Mouse (Mus musculus) CH12.LX (cell line): Measurements from ENCODE around the gene Ell2. TPM values are rescaled to one million over a fixed set of nuclear protein-coding genes. Genes with fewer than 3 reads are reported as not detected.

Source experiments
- DNase-seq: peaks from one replicate; pipeline ENCODE4 v3.0.0-alpha.2; 2013; ENCODE audit errors: extremely low read depth
- H3K27ac ChIP-seq: 2 replicates; pipeline ENCODE4 v1.5.1; 2012; ENCODE audit warnings: low read depth, mild to moderate bottlenecking, control low read depth, moderate library complexity; ENCODE audit not compliant: insufficient read depth
- H3K27me3 ChIP-seq: replicated peaks from 2 replicates; pipeline ENCODE3; 2012; ENCODE audit warnings: inconsistent platforms
- H3K36me3 ChIP-seq, 2 experiments: replicated peaks in 1 of 2; 2 replicates each; pipeline versions ENCODE3 to v1.6.1; 2012; ENCODE audit warnings: inconsistent platforms in 1 of 2, low read length in 1 of 2, mild to moderate bottlenecking in 1 of 2, mixed read lengths in 1 of 2, moderate library complexity in 1 of 2; ENCODE audit not compliant: control insufficient read depth in 1 of 2, insufficient read depth in 1 of 2
- H3K4me1 ChIP-seq, 2 experiments: 2 replicates each; pipeline ENCODE4 v1.6.1; 2012; ENCODE audit warnings: inconsistent platforms in 1 of 2, moderate library complexity in 1 of 2; ENCODE audit not compliant: insufficient read depth in 2 of 2, control insufficient read depth in 1 of 2
- H3K4me2 ChIP-seq: 2 replicates; pipeline ENCODE4 v1.6.1; 2012; ENCODE audit warnings: low read depth, mild to moderate bottlenecking, control low read depth; ENCODE audit not compliant: poor library complexity, insufficient read depth, severe bottlenecking
- H3K4me3 ChIP-seq, 3 experiments: fragments of 150-350 bp in 1 of 3; sonication (generic) in 1 of 3; replicated peaks in 1 of 3; 2 replicates each; pipeline versions ENCODE3 to v1.5.1; 2011 to 2012; ENCODE audit warnings: low read depth in 2 of 3, low read length in 2 of 3, mild to moderate bottlenecking in 2 of 3, moderate library complexity in 2 of 3, control low read depth in 1 of 3, improper control_type of control experiment in 1 of 3, inconsistent platforms in 1 of 3, mixed read lengths in 1 of 3; ENCODE audit not compliant: poor library complexity in 1 of 3
- H3K79me2 ChIP-seq: replicated peaks from 2 replicates; pipeline ENCODE4 v1.6.1; 2012; ENCODE audit warnings: mild to moderate bottlenecking, moderate library complexity; ENCODE audit not compliant: control insufficient read depth, poor library complexity, insufficient read depth, severe bottlenecking; ENCODE audit errors: extremely low read depth
- H3K9ac ChIP-seq: 2 replicates; pipeline ENCODE4 v1.6.1; 2012; ENCODE audit warnings: low read depth, mild to moderate bottlenecking, control low read depth, moderate library complexity; ENCODE audit not compliant: insufficient read depth
- H3K9me3 ChIP-seq: replicated peaks from 2 replicates; pipeline ENCODE3; 2012; ENCODE audit warnings: low read length, inconsistent platforms, mixed read lengths
- BHLHE40 ChIP-seq: IDR thresholded peaks from 2 replicates; pipeline ENCODE4 v1.6.1; 2011; ENCODE audit warnings: mild to moderate bottlenecking, low read depth, low read length, improper control_type of control experiment
- CHD1 ChIP-seq: IDR thresholded peaks from 2 replicates; pipeline ENCODE4 v1.6.1; 2012; ENCODE audit warnings: low read depth, low read length, improper control_type of control experiment, inconsistent platforms
- CHD2 ChIP-seq: IDR thresholded peaks from 2 replicates; pipeline ENCODE4 v1.6.1; 2011; ENCODE audit warnings: low read length, improper control_type of control experiment
- CTCF ChIP-seq, 2 experiments: IDR thresholded peaks in 1 of 2; conservative IDR thresholded peaks in 1 of 2; 2 replicates each; pipeline ENCODE4 v1.5.1; 2011 to 2012; ENCODE audit warnings: low read depth in 2 of 2, low read length in 2 of 2, improper control_type of control experiment in 1 of 2, inconsistent platforms in 1 of 2, mild to moderate bottlenecking in 1 of 2, moderate library complexity in 1 of 2
- E2F4 ChIP-seq: IDR thresholded peaks from 2 replicates; pipeline ENCODE4 v1.6.1; 2011; ENCODE audit warnings: low read depth, low read length, improper control_type of control experiment; ENCODE audit not compliant: insufficient replicate concordance
- ELF1 ChIP-seq: IDR thresholded peaks from 2 replicates; pipeline ENCODE4 v1.6.1; 2014; ENCODE audit warnings: low read depth, mild to moderate bottlenecking, inconsistent platforms, low read length, improper control_type of control experiment
- EP300 ChIP-seq: IDR thresholded peaks from 2 replicates; pipeline ENCODE4 v1.6.1; 2011; ENCODE audit warnings: low read length, improper control_type of control experiment
- ETS1 ChIP-seq: conservative IDR thresholded peaks from 2 replicates; pipeline ENCODE4 v1.6.1; 2012; ENCODE audit warnings: low read depth, mild to moderate bottlenecking, inconsistent platforms, low read length, improper control_type of control experiment, moderate library complexity
- GABPA ChIP-seq: IDR thresholded peaks from 2 replicates; pipeline ENCODE4 v1.6.1; 2012; ENCODE audit warnings: low read depth, low read length, improper control_type of control experiment, inconsistent platforms; ENCODE audit not compliant: insufficient replicate concordance
- HCFC1 ChIP-seq: IDR thresholded peaks from 2 replicates; pipeline ENCODE4 v1.6.1; 2012; ENCODE audit warnings: low read depth, mild to moderate bottlenecking, inconsistent platforms, low read length, improper control_type of control experiment
- IRF4 ChIP-seq: IDR thresholded peaks from 2 replicates; pipeline ENCODE4 v1.6.1; 2014; ENCODE audit warnings: low read depth, mild to moderate bottlenecking, inconsistent platforms, low read length, improper control_type of control experiment
- JUND ChIP-seq: conservative IDR thresholded peaks from 2 replicates; pipeline ENCODE4 v1.6.1; 2011; ENCODE audit warnings: low read depth, low read length, improper control_type of control experiment
- KAT2A ChIP-seq: IDR thresholded peaks from 2 replicates; pipeline ENCODE4 v1.6.1; 2012; ENCODE audit warnings: low read length, improper control_type of control experiment, inconsistent platforms; ENCODE audit not compliant: insufficient replicate concordance
- MAZ ChIP-seq: IDR thresholded peaks from 2 replicates; pipeline ENCODE4 v1.6.1; 2012; ENCODE audit warnings: low read depth, mild to moderate bottlenecking, inconsistent platforms, low read length, improper control_type of control experiment, moderate library complexity
- MEF2A ChIP-seq: IDR thresholded peaks from 2 replicates; pipeline ENCODE4 v1.6.1; 2014; ENCODE audit warnings: low read depth, mild to moderate bottlenecking, inconsistent platforms, low read length, improper control_type of control experiment, borderline replicate concordance
- MYC ChIP-seq: IDR thresholded peaks from 2 replicates; pipeline ENCODE4 v1.6.1; 2011; ENCODE audit warnings: low read depth, mild to moderate bottlenecking, improper control_type of control experiment, low read length
- NRF1 ChIP-seq: IDR thresholded peaks from 2 replicates; pipeline ENCODE4 v1.6.1; 2014; ENCODE audit warnings: low read depth, mild to moderate bottlenecking, inconsistent platforms, low read length, improper control_type of control experiment, moderate library complexity
- PAX5 ChIP-seq: IDR thresholded peaks from 2 replicates; pipeline ENCODE4 v1.6.1; 2012; ENCODE audit warnings: low read length, inconsistent platforms, mixed read lengths
- POLR2A ChIP-seq: IDR thresholded peaks from 2 replicates; pipeline ENCODE4 v1.6.1; 2011; ENCODE audit warnings: low read depth, mild to moderate bottlenecking, improper control_type of control experiment, low read length
- POLR2AphosphoS2 ChIP-seq: IDR thresholded peaks from 2 replicates; pipeline ENCODE4 v1.6.1; 2011; ENCODE audit warnings: low read depth, low read length, improper control_type of control experiment
- RAD21 ChIP-seq: IDR thresholded peaks from 2 replicates; pipeline ENCODE4 v1.6.1; 2011; ENCODE audit warnings: low read depth, mild to moderate bottlenecking, low read length, improper control_type of control experiment, moderate library complexity
- SMC3 ChIP-seq: IDR thresholded peaks from 2 replicates; pipeline ENCODE4 v1.6.1; 2011; ENCODE audit warnings: low read depth, low read length, improper control_type of control experiment
- TBP ChIP-seq: conservative IDR thresholded peaks from 2 replicates; pipeline ENCODE4 v1.6.1; 2011; ENCODE audit warnings: low read depth, low read length, improper control_type of control experiment
- TCF12 ChIP-seq: IDR thresholded peaks from 2 replicates; pipeline ENCODE4 v1.6.1; 2014; ENCODE audit warnings: low read depth, mild to moderate bottlenecking, inconsistent platforms, low read length, improper control_type of control experiment
- UBTF ChIP-seq: IDR thresholded peaks from 2 replicates; pipeline ENCODE4 v1.6.1; 2012; ENCODE audit warnings: low read depth, mild to moderate bottlenecking, inconsistent platforms, low read length, improper control_type of control experiment, moderate library complexity
- USF1 ChIP-seq: IDR thresholded peaks from 2 replicates; pipeline ENCODE4 v1.6.1; 2014; ENCODE audit warnings: low read depth, mild to moderate bottlenecking, inconsistent platforms, low read length, improper control_type of control experiment
- USF2 ChIP-seq: conservative IDR thresholded peaks from 2 replicates; pipeline ENCODE4 v1.6.1; 2011; ENCODE audit warnings: low read depth, low read length, improper control_type of control experiment
- ZC3H11A ChIP-seq: IDR thresholded peaks from 2 replicates; pipeline ENCODE4 v1.6.1; 2012; ENCODE audit warnings: low read depth, mild to moderate bottlenecking, inconsistent platforms, low read length, improper control_type of control experiment
- ZKSCAN1 ChIP-seq: IDR thresholded peaks from 2 replicates; pipeline ENCODE4 v1.6.1; 2012; ENCODE audit warnings: low read depth, inconsistent platforms, low read length, improper control_type of control experiment, borderline replicate concordance
- ZMIZ1 ChIP-seq: IDR thresholded peaks from 2 replicates; pipeline ENCODE4 v1.6.1; 2012; ENCODE audit warnings: low read depth, mild to moderate bottlenecking, inconsistent platforms, low read length, improper control_type of control experiment
- ZNF384 ChIP-seq: IDR thresholded peaks from 2 replicates; pipeline ENCODE4 v1.6.1; 2012; ENCODE audit warnings: low read depth, low read length, improper control_type of control experiment, inconsistent platforms
- dilution Hi-C: fragments of 300-500 bp; cut with MboI; formaldehyde crosslinking; loops from 2 replicates; pipeline ENCODE4 v1.14.3; 2020; ENCODE audit warnings: low sequenced_read_pairs; ENCODE audit not compliant: extremely low pct_unique_long_range_greater_than_20kb, extremely low pct_ligation_motif_present
- in situ Hi-C: fragments of 300-500 bp; cut with MboI; formaldehyde crosslinking; loops from 3 replicates; pipeline ENCODE4 v1.14.3; 2019; ENCODE audit warnings: low sequenced_read_pairs, low pct_ligation_motif_present, low pct_unique_long_range_greater_than_20kb, mixed read lengths
- polyA plus RNA-seq: library from polyadenylated mRNA; unstranded; fragments of >175 nt; gene quantifications from 2 replicates; pipeline ENCODE4 v1.2.1, GENCODE M21; 2012; ENCODE audit warnings: low read depth; ENCODE audit not compliant: insufficient read length
- total RNA-seq, 2 experiments: library from RNA; depleted of rRNA; stranded (reverse); fragments of 300-350 nt in 1 of 2; fragments of >200 nt in 1 of 2; gene quantifications; 2 replicates each; pipeline ENCODE4 v1.2.3; 2012 to 2014

Gene Ell2
- total and polyA plus RNA-seq, 3 experiments = 44.4 to 123 (median 50.9) TPM

DNA sequence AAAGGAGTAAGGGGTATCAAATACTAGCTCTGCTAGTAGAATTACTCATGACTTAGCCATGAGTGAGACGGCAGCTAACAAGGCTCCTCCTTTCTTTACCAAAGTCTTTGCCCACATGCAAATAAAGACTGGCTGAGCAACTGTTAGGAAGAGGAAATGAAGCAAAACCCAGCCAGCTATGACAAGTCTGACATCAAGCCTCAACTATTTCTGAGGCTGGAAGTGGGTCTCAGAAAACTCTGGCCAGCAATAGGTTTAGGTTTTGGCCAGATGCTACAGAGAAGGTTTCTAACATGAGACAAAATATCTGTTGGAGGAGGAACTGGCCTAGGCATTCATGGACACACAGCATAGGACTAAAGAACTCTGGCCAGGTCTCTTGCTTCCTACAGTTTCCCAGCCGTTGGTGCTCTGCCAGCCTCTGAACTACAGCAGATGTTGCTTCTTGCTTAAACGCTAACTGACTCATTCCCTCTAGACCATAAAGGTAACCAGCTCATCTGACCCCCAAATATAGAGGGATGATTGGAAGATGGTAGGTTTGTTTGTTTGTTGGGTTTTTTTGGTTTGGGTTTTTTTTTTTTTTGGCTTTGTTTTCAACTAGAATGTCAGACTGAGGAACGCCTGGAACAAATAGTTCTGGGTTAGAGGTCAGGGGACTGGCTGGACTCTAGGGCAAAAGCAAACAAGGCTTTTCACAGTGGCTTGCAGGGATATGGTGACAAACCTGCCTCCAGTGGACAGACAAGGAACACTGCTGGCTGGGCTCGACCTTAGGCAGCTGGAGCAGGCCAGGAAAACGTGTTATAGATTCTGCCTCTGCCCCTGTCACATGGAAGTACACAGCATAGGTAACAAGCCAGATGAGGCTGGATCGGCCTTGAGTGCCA lies 92.1 kb downstream of the Ell2 start:
- in situ Hi-C loops = loop anchor here (5.0 to 10.0 kb wide), 4 partner anchors 56 to 571 kb away; no protein-coding TSS in a partner anchor
- dilution Hi-C loops = no loop called here

DNA sequence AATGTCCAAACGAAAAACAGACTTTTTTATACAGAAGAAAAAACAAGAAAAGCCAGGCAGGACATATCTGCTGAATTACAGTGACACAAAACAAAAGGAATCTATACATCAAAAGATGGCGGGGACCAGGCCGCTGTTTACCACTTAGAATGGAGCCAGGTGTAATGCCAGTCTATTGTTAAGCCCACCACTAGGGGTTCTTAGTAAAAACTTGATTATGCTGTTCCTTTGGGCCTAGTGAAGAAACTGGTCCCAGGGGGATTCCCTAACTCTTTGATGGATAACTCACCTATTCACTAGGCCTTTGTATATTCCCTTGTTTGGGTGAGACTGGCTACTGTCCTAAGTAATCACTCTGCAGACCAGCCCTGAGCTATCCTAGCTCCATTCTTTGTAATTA lies 92.9 kb downstream of the Ell2 start:
- Histone ChIP-seq H3K27ac (0 out of 2 replicates have a peak overlapping the region, but pooled peaks have one; percentile 88), H3K9ac (peak overlapping the region; percentile 37; the same call in 1 of the 2 replicates), H3K4me3 (no peak overlapping the region), H3K4me2 (no peak overlapping the region), H3K79me2 (no peaks in the 10 kb centered on the region; the same call in 1 of the 2 replicates), H3K36me3 (no peaks in the 10 kb centered on the region), H3K9me3 (no peaks in the 10 kb centered on the region), H3K4me1 (peaks cover 23 to 52% of the 10 kb centered on the region in 2 experiments), H3K27me3 (no peaks in the 10 kb centered on the region)
- no peak for DNase-seq
- TF ChIP-seq IRF4 (no peak), CTCF (conservative IDR thresholded peaks at IDR 0.05 in 1 of 2, IDR thresholded peaks at IDR 0.05 in 1 of 2; ENCODE audit: low read depth in 2 of 2, low read length in 2 of 2) (no peak), UBTF (no peak), POLR2AphosphoS2 (no peak), ZNF384 (no peak), EP300 (no peak), KAT2A (no peak), HCFC1 (no peak), ETS1 (no peak), ZMIZ1 (no peak), ZC3H11A (no peak)
- dilution Hi-C loops (no loop called here), in situ Hi-C loops (loop anchor here (5.0 to 10.0 kb wide), 4 partner anchors 57 to 572 kb away; no protein-coding TSS in a partner anchor)

More for the DNA sequence above, 92.1 kb downstream of the Ell2 start:
- Histone ChIP-seq H3K4me2 (peak overlapping the region; percentile 76), H3K9ac (peak overlapping the region; percentile 37; the same call in 1 of the 2 replicates), H3K36me3 (no peaks in the 10 kb centered on the region)
- TF ChIP-seq USF1 (no peak), TCF12 (peak; percentile 70), USF2 (no peak), PAX5 (no peak), E2F4 (no peak), HCFC1 (peak; percentile 30), JUND (peak; percentile 7; the same call in 1 of the 2 replicates), BHLHE40 (0 out of 2 replicates have a peak, but pooled peaks have one; percentile 25), ZNF384 (peak; percentile 22), TBP (peak; percentile 77), GABPA (no peak), POLR2A (peak; percentile 53), SMC3 (peak; percentile 19), IRF4 (peak; percentile 63), ELF1 (peak; percentile 55; the same call in 1 of the 2 replicates), MYC (peak; percentile 30; the same call in 1 of the 2 replicates), KAT2A (0 out of 2 replicates have a peak, but pooled peaks have one; percentile 12), CHD2 (no peak), ZMIZ1 (peak; percentile 56; the same call in 1 of the 2 replicates), NRF1 (no peak), ETS1 (peak; percentile 73), RAD21 (peak; percentile 1), CHD1 (0 out of 2 replicates have a peak, but pooled peaks have one; percentile 3), EP300 (peak; percentile 86), CTCF (conservative IDR thresholded peaks at IDR 0.05 in 1 of 2, IDR thresholded peaks at IDR 0.05 in 1 of 2; ENCODE audit: low read depth in 2 of 2, low read length in 2 of 2) (peak in 1 of 2 experiments; percentile 37; a peak in 1 of 4 replicates), ZKSCAN1 (no peak), MAZ (no peak), MEF2A (peak; percentile 55; the same call in 1 of the 2 replicates)
- TF ChIP-seq, all 38 proteins: peak for 19
- Histone ChIP-seq H3K27ac (peak overlapping the region; percentile 88), H3K9me3 (no peaks in the 10 kb centered on the region), H3K79me2 (no peaks in the 10 kb centered on the region; the same call in 1 of the 2 replicates), H3K4me3 (peak overlapping the region in 1 of 3 experiments; percentile 21), H3K27me3 (no peaks in the 10 kb centered on the region), H3K4me1 (peaks cover 29 to 60% of the 10 kb centered on the region in 2 experiments)
- peak; percentile 93 for DNase-seq
